Mouse (Mus musculus) small intestine, adult 10 weeks (tissue): ENCODE data around the gene Uhmk1. TPM values are rescaled to one million over a fixed set of nuclear protein-coding genes. Genes with fewer than 3 reads are reported as not detected.

ENCODE experiments used
- polyA plus RNA-seq: library from polyadenylated mRNA; stranded (reverse); fragments of 350-450 nt; fragmentation: Illumina TruSeq; extraction: RNeasy Lipid Tissue Mini Kit (QIAGEN cat#74804); gene quantifications from one replicate; pipeline ENCODE4 v1.2.3, GENCODE M21; 2014; ENCODE audit warnings: low replicate concordance

Gene Uhmk1
- polyA plus RNA-seq: 63.1 TPM

GRCm38 (mm10) chr1:170214757-170215522 is at the start of gene Uhmk1:
Uhmk1 (minus strand) TSS chr1:170215397.

DNA sequence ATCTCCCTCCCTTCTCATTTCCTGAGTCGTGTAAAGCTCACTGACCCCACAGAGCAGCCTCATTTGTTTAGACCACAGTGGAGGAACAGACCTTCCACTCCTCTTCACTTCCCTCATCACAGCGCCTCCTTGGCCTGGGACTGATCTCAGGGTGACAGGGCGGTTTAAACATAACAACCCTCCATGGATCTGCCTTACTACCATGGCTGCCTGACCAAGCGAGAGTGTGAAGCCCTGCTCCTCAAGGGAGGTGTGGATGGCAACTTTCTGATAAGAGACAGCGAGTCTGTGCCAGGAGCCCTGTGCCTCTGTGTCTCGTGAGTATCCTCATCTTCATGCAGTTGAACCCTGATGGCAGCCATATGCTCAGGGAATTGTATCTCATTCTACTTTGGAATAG is 17.5 kb upstream of the Uhmk1 start, which contains the start of gene Sh2d1b2:
Sh2d1b2 (plus strand) TSS at position 62 of the 400 bp plus-strand sequence.

DNA sequence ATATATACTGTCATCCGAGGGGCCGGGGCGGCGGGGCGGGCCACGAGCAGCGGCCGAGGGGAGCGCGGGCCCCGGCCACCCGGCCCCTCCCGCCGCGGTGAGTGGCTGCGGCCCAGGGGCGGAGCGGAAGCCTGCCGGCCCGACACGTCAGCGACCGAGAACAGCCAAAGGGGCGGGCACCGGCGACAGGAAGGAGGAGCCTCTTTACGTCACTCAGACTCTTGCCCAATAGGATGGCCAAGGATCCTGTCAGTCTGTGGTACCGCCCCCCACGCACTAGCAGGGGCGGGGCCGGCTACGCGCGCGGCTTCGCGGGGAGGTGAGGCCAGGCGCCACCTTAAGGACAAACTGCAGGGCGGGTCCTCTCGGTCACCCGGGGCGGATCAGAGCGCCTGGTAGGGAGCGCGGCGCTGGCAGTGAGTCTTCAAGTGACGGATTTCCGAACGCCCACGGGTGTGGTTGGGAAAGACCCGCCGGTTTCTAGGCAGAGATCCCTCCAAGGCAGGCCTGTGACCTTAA is 40.3 kb downstream of the Uhmk1 start, which contains the start of gene Uap1:
Uap1 (minus strand) TSS at position 144 of the 519 bp plus-strand sequence.

Other genes with a start within 250 kb of the Uhmk1 start
- gene Hsd17b7, start 246.2 kb downstream of the Uhmk1 start, polyA plus RNA-seq: 14.2 TPM
- gene Ddr2, start 104.6 kb downstream of the Uhmk1 start, polyA plus RNA-seq: 23.1 TPM
- gene Uap1, start 40.4 kb downstream of the Uhmk1 start, polyA plus RNA-seq: 113 TPM
- gene Sh2d1b2, start 17.4 kb upstream of the Uhmk1 start, polyA plus RNA-seq: not detected
- gene Sh2d1b1, start 61.9 kb upstream of the Uhmk1 start, polyA plus RNA-seq: 4.5 TPM
- 3.3 TPM for gene Gm7694, start 90.9 kb upstream of the Uhmk1 start, polyA plus RNA-seq
- gene Spata46, start 93.4 kb upstream of the Uhmk1 start, polyA plus RNA-seq: not detected